In the genomic region with DNA sequence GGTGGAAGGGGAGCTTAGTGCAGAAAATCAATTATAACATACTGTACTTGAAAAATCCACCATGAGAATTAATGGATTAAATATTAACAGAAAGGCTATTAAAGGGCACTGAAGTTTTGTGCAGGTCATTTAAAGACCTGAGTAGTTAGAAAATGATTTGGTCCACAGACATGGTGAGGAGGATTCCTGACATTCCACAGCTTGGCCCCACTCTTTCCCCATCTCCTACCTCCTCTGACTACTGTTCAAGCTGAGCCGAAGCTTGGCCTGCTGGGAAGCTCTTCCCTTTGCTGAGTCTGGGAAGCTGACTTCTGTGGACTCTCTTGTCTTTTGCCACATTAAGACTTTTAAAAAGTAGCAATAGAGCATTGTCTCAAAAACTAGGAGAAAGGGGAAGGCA, we compare ENCODE assay signal across 22 mouse cellular contexts. TPM values are rescaled to one million over a fixed set of nuclear protein-coding genes. Genes with fewer than 3 reads are reported as not detected.
A peak's percentile ranks its signal among the peaks of the same experiment; 100 is the strongest.
DNase-seq lines count a peak whose midpoint lies in the region; ATAC-seq lines count a peak whose summit lies in the region.
"Had no signal": no experiment of that assay in that cellular context is flagged by ENCODE, and none has a peak within 500 bp of the region (broad histone marks: within the 10 kb centered on the region; RNA-seq: fewer than 3 reads in every experiment).

No protein-coding gene starts in this region.

- no peak overlapping the region for H3K27ac ChIP-seq in heart, embryonic 12.5 days (ENCODE audit: poor library complexity, severe bottlenecking)
- H3K27ac ChIP-seq in kidney, embryonic 15.5 days = 0 out of 2 replicates have a peak overlapping the region, but pooled peaks have one; percentile 2
- H3K27ac ChIP-seq in midbrain, embryonic 11.5 days (ENCODE audit: low read depth, low read length) = no peak overlapping the region
- H3K27ac ChIP-seq in midbrain, embryonic 16.5 days (ENCODE audit: low read length) = no peak overlapping the region
- H3K27ac ChIP-seq: forebrain, embryonic 10.5 days; forebrain, embryonic 13.5 days; heart, adult 2 months; heart, embryonic 10.5 days; hindbrain, embryonic 10.5 days; hindbrain, embryonic 13.5 days had no signal

- no peaks in the 10 kb centered on the region for H3K9me3 ChIP-seq in heart, embryonic 12.5 days (replicated peaks)
- H3K9me3 ChIP-seq in kidney, embryonic 15.5 days (replicated peaks) = no peaks in the 10 kb centered on the region
- no peaks in the 10 kb centered on the region for H3K9me3 ChIP-seq in midbrain, embryonic 11.5 days (ENCODE audit: control insufficient read depth, low read length)
- no peaks in the 10 kb centered on the region for H3K9me3 ChIP-seq in midbrain, embryonic 16.5 days (replicated peaks; ENCODE audit: control insufficient read depth, low read length, poor library complexity, severe bottlenecking)
- H3K9me3 ChIP-seq: forebrain, embryonic 10.5 days; forebrain, embryonic 13.5 days; heart, embryonic 10.5 days; hindbrain, embryonic 10.5 days; hindbrain, embryonic 13.5 days had no signal

- ATAC-seq in heart, embryonic 12.5 days (ENCODE audit: insufficient number of reproducible peaks, low FRiP score) = no peak
- ATAC-seq in kidney, embryonic 15.5 days (replicated peaks; ENCODE audit: low FRiP score) = peak; percentile 79; the same call in 1 of the 2 replicates
- ATAC-seq in midbrain, embryonic 11.5 days (ENCODE audit: low FRiP score) = no peak
- ATAC-seq in midbrain, embryonic 16.5 days = no peak
- ATAC-seq: activated CD4-positive, CD25-positive, alpha-beta regulatory T cell, adult 4 months; forebrain, embryonic 13.5 days; forebrain, embryonic 16.5 days had no signal

- H3K36me3 ChIP-seq in heart, embryonic 12.5 days = peaks cover 12% of the 10 kb centered on the region
- 0 out of 2 replicates have a peak, but pooled peaks cover 3% of the 10 kb centered on the region for H3K36me3 ChIP-seq in kidney, embryonic 15.5 days
- H3K36me3 ChIP-seq in midbrain, embryonic 11.5 days (ENCODE audit: control insufficient read depth, insufficient read depth, low read length) = no peaks in the 10 kb centered on the region
- peaks cover 12% of the 10 kb centered on the region for H3K36me3 ChIP-seq in midbrain, embryonic 16.5 days (ENCODE audit: control insufficient read depth, insufficient read depth, low read length)

- H3K27me3 ChIP-seq in heart, embryonic 12.5 days (replicated peaks) = no peaks in the 10 kb centered on the region
- no peaks in the 10 kb centered on the region for H3K27me3 ChIP-seq in kidney, embryonic 15.5 days
- no peaks in the 10 kb centered on the region for H3K27me3 ChIP-seq in midbrain, embryonic 11.5 days (ENCODE audit: control insufficient read depth, insufficient read depth, low read length)
- H3K27me3 ChIP-seq in midbrain, embryonic 16.5 days (ENCODE audit: control insufficient read depth, insufficient read depth, low read depth, low read length) = no peaks in the 10 kb centered on the region
- H3K27me3 ChIP-seq: forebrain, embryonic 13.5 days; hindbrain, embryonic 13.5 days had no signal

- no peak for DNase-seq in heart, postnatal 4 days
- DNase-seq in kidney, postnatal 25 days = no peak
- peak; percentile 28 for DNase-seq in midbrain, embryonic 11.5 days (ENCODE audit: low spot score, missing footprints)
- DNase-seq in lung, postnatal 14 days = no peak
- DNase-seq: adrenal gland, postnatal 10 days; adrenal gland, postnatal 36 days; cerebellum, adult 18-20 months; cerebellum, adult 9-10 months; cerebellum, postnatal 14 days; gastrocnemius, postnatal 10 days; gastrocnemius, postnatal 36 days; heart, adult 2 months had no signal

- H3K9ac ChIP-seq in heart, embryonic 12.5 days = peak overlapping the region; percentile 41; the same call in 1 of the 2 replicates
- H3K9ac ChIP-seq in kidney, embryonic 15.5 days = no peak overlapping the region
- H3K9ac ChIP-seq in midbrain, embryonic 11.5 days (ENCODE audit: low read length) = no peak overlapping the region
- H3K9ac ChIP-seq in midbrain, embryonic 16.5 days (ENCODE audit: low read depth, low read length) = no peak overlapping the region
- H3K9ac ChIP-seq: forebrain, embryonic 13.5 days; hindbrain, embryonic 13.5 days had no signal

- H3K4me2 ChIP-seq in heart, embryonic 12.5 days = no peak overlapping the region
- H3K4me2 ChIP-seq in kidney, embryonic 15.5 days = no peak overlapping the region
- no peak overlapping the region for H3K4me2 ChIP-seq in midbrain, embryonic 11.5 days
- no peak overlapping the region for H3K4me2 ChIP-seq in midbrain, embryonic 16.5 days (ENCODE audit: low read length)
- H3K4me2 ChIP-seq: forebrain, embryonic 13.5 days; hindbrain, embryonic 13.5 days had no signal

- no peak overlapping the region for H3K4me3 ChIP-seq in heart, embryonic 12.5 days
- H3K4me3 ChIP-seq in kidney, embryonic 15.5 days (replicated peaks) = no peak overlapping the region
- H3K4me3 ChIP-seq in midbrain, embryonic 11.5 days (ENCODE audit: low read depth, low read length) = no peak overlapping the region
- H3K4me3 ChIP-seq in midbrain, embryonic 16.5 days (ENCODE audit: low read depth, low read length) = no peak overlapping the region
- H3K4me3 ChIP-seq: forebrain, embryonic 10.5 days; forebrain, embryonic 13.5 days; heart, adult 2 months; heart, embryonic 10.5 days; hindbrain, embryonic 10.5 days; hindbrain, embryonic 13.5 days had no signal

- no peaks in the 10 kb centered on the region for H3K4me1 ChIP-seq in heart, embryonic 12.5 days (replicated peaks)
- peaks cover 3% of the 10 kb centered on the region; the same call in 1 of the 2 replicates for H3K4me1 ChIP-seq in kidney, embryonic 15.5 days
- no peaks in the 10 kb centered on the region for H3K4me1 ChIP-seq in midbrain, embryonic 11.5 days (ENCODE audit: control insufficient read depth, insufficient read depth, low read length)
- no peaks in the 10 kb centered on the region for H3K4me1 ChIP-seq in midbrain, embryonic 16.5 days (ENCODE audit: control insufficient read depth, insufficient read depth, low read length)
- H3K4me1 ChIP-seq: forebrain, embryonic 10.5 days; forebrain, embryonic 13.5 days; heart, embryonic 10.5 days; hindbrain, embryonic 10.5 days; hindbrain, embryonic 13.5 days had no signal

- WGBS in heart, embryonic 12.5 days = 59% methylated on average over 1 of the region's 1 CpGs
- WGBS in kidney, embryonic 15.5 days = 61% methylated on average over 1 of the region's 1 CpGs
- whole genome bisulfite sequencing in midbrain, embryonic 11.5 days = 76% methylated on average over 1 of the region's 1 CpGs
- WGBS in midbrain, embryonic 16.5 days = 90% methylated on average over 1 of the region's 1 CpGs

RNA-seq across cellular contexts. Expression of a gene that starts 57.5 kb away (rescaled TPM):
- 20.3 and 20.6 TPM in 2 replicates for polyA plus RNA-seq in heart, embryonic 12.5 days (2016; fragmentation: Nextera tagmentation; extraction: Ambion mirVana)
- 10 to 100 TPM; 14.8 to 18.1 TPM for total RNA-seq in heart, postnatal 4 days (2021)
- polyA plus RNA-seq in kidney, embryonic 15.5 days (2015; fragmentation: Nextera tagmentation; extraction: Ambion mirVana) = 23.7 and 25.0 TPM in 2 replicates
- polyA plus RNA-seq in midbrain, embryonic 11.5 days (2014; fragmentation: Nextera tagmentation; extraction: Ambion mirVana) = 34.5 and 41.3 TPM in 2 replicates
- 24.4 and 25.8 TPM in 2 replicates for polyA plus RNA-seq in midbrain, embryonic 16.5 days (2015; fragmentation: Nextera tagmentation; extraction: Ambion mirVana)
